Mouse (Mus musculus): ENCODE measurements at regions not wholly inside any gene's neighbourhood (a gene's known extent, or its start where the extent isn't known, plus 50 kb on each side); places are given as distances from the start of the nearest gene placed in this dataset.

GRCm38 (mm10) chr13:107907966-107908365 is 136.3 kb upstream of the Smim15 start:
- DNase-seq, result no peak
- intact Hi-C loops (cut with DNase I), result no loop called here

GRCm38 (mm10) chr13:107904851-107905250 is 139.4 kb upstream of the Smim15 start:
- no peak for DNase-seq
- intact Hi-C loops (cut with DNase I), result no loop called here

GRCm38 (mm10) chr13:107904051-107904740 is 140.1 kb upstream of the Smim15 start:
- DNase-seq, result no peak
- intact Hi-C loops (cut with DNase I), result no loop called here

- DNase-seq, result no peak
- intact Hi-C loops (cut with DNase I), result no loop called here
These were observed 140.9 kb upstream of the Smim15 start for GRCm38 (mm10) chr13:107903150-107903959.

- intact Hi-C loops (cut with DNase I), result no loop called here
- DNase-seq, result no peak
These were observed 141.5 kb upstream of the Smim15 start for GRCm38 (mm10) chr13:107902800-107903149.

- intact Hi-C loops (cut with DNase I), result no loop called here
- DNase-seq, result peak; percentile 37 to 44
These were observed 144.5 kb upstream of the Smim15 start for GRCm38 (mm10) chr13:107899600-107900229.

- DNase-seq, result no peak
- intact Hi-C loops (cut with DNase I), result no loop called here
These were observed 146.6 kb upstream of the Smim15 start for GRCm38 (mm10) chr13:107897646-107898045.

GRCm38 (mm10) chr13:107897184-107897583 is 147.1 kb upstream of the Smim15 start:
- no peak for DNase-seq
- intact Hi-C loops (cut with DNase I), result no loop called here

- intact Hi-C loops (cut with DNase I), result loop anchor here (5.0 kb wide), 2 partner anchors 264 to 431 kb away; partner anchors contain the start of genes Ercc8 and Ndufaf2
- no peak for DNase-seq
These were observed 150.6 kb upstream of the Smim15 start for GRCm38 (mm10) chr13:107893581-107894183.

GRCm38 (mm10) chr13:107893081-107893480 is 151.2 kb upstream of the Smim15 start:
- no peak for DNase-seq
- intact Hi-C loops (cut with DNase I), result loop anchor here (5.0 kb wide), 2 partner anchors 264 to 431 kb away; partner anchors contain the start of genes Ercc8 and Ndufaf2

GRCm38 (mm10) chr13:107891946-107892345 is 152.3 kb upstream of the Smim15 start:
- DNase-seq, result no peak
- intact Hi-C loops (cut with DNase I), result loop anchor here (2.0 to 5.0 kb wide), 3 partner anchors 151 to 430 kb away; partner anchors contain the start of genes Ercc8 and Ndufaf2

- intact Hi-C loops (cut with DNase I), result loop anchor here (2.0 to 5.0 kb wide), 3 partner anchors 152 to 429 kb away; partner anchors contain the start of genes Ercc8 and Ndufaf2
- DNase-seq, result peak; percentile 80 to 81
These were observed 153.1 kb upstream of the Smim15 start for GRCm38 (mm10) chr13:107890866-107891821.

- intact Hi-C loops (cut with DNase I), result loop anchor here (2.0 to 10.0 kb wide), 7 partner anchors 57 to 775 kb away; partner anchors contain the start of genes Ercc8 and Ndufaf2
- DNase-seq, result peak; percentile 99
These were observed 154.0 kb upstream of the Smim15 start for GRCm38 (mm10) chr13:107889985-107890865.

GRCm38 (mm10) chr13:107889588-107889984 is 154.7 kb upstream of the Smim15 start:
- intact Hi-C loops (cut with DNase I), result loop anchor here (2.0 to 10.0 kb wide), 4 partner anchors 57 to 775 kb away; no protein-coding TSS in a partner anchor

GRCm38 (mm10) chr13:107888571-107889451 is 155.4 kb upstream of the Smim15 start:
- intact Hi-C loops (cut with DNase I), result loop anchor here (2.0 to 10.0 kb wide), 4 partner anchors 56 to 774 kb away; no protein-coding TSS in a partner anchor
- peak; percentile 72 to 73 for DNase-seq

More at GRCm38 (mm10) chr13:107889588-107889984, 154.7 kb upstream of the Smim15 start:
- DNase-seq, result no peak

- intact Hi-C loops (cut with DNase I), result loop anchor here (2.0 to 10.0 kb wide), 4 partner anchors 55 to 773 kb away; no protein-coding TSS in a partner anchor
- DNase-seq, result no peak
These were observed 156.1 kb upstream of the Smim15 start for GRCm38 (mm10) chr13:107888231-107888555.
